In genomic region chr7:30557901-30558514, GRCm38 (mm10) we compare ENCODE assay signal across 8 mouse cellular contexts. TPM values are rescaled to one million over a fixed set of nuclear protein-coding genes. Genes with fewer than 3 reads are reported as not detected.
DNase-seq lines count a peak whose midpoint lies in the region; ATAC-seq lines count a peak whose summit lies in the region.

No protein-coding gene starts in this region.

- H3K27me3 ChIP-seq in kidney, embryonic 15.5 days = no peaks in the 10 kb centered on the region
- peaks cover 11% of the 10 kb centered on the region; the same call in 1 of the 2 replicates for H3K27me3 ChIP-seq in hindbrain, embryonic 13.5 days
- H3K27me3 ChIP-seq in midbrain, embryonic 15.5 days (replicated peaks) = no peaks in the 10 kb centered on the region

- no peak overlapping the region for H3K27ac ChIP-seq in kidney, embryonic 15.5 days
- no peak overlapping the region for H3K27ac ChIP-seq in hindbrain, embryonic 13.5 days
- H3K27ac ChIP-seq in midbrain, embryonic 15.5 days = no peak overlapping the region

- H3K4me3 ChIP-seq in kidney, embryonic 15.5 days (replicated peaks) = peak overlapping the region; percentile 71
- H3K4me3 ChIP-seq in hindbrain, embryonic 13.5 days = 0 out of 2 replicates have a peak overlapping the region, but pooled peaks have one; percentile 61
- H3K4me3 ChIP-seq in midbrain, embryonic 15.5 days = peak overlapping the region; percentile 60; the same call in 1 of the 2 replicates

- peaks cover 44% of the 10 kb centered on the region for H3K4me1 ChIP-seq in kidney, embryonic 15.5 days
- H3K4me1 ChIP-seq in hindbrain, embryonic 13.5 days (replicated peaks) = peaks cover 43% of the 10 kb centered on the region
- H3K4me1 ChIP-seq in midbrain, embryonic 15.5 days = peaks cover 36% of the 10 kb centered on the region

- H3K9me3 ChIP-seq in kidney, embryonic 15.5 days (replicated peaks) = no peaks in the 10 kb centered on the region
- no peaks in the 10 kb centered on the region for H3K9me3 ChIP-seq in hindbrain, embryonic 13.5 days
- H3K9me3 ChIP-seq in midbrain, embryonic 15.5 days = no peaks in the 10 kb centered on the region

- H3K36me3 ChIP-seq in kidney, embryonic 15.5 days = peaks cover 44% of the 10 kb centered on the region
- peaks cover 39% of the 10 kb centered on the region for H3K36me3 ChIP-seq in hindbrain, embryonic 13.5 days
- H3K36me3 ChIP-seq in midbrain, embryonic 15.5 days (replicated peaks) = peaks cover 28% of the 10 kb centered on the region; the same call in 1 of the 2 replicates

- H3K4me2 ChIP-seq in kidney, embryonic 15.5 days = peak overlapping the region; percentile 92
- peak overlapping the region; percentile 91 for H3K4me2 ChIP-seq in hindbrain, embryonic 13.5 days
- H3K4me2 ChIP-seq in midbrain, embryonic 15.5 days = peak overlapping the region; percentile 97; the same call in 1 of the 2 replicates

- peak overlapping the region; percentile 81; the same call in 1 of the 2 replicates for H3K9ac ChIP-seq in kidney, embryonic 15.5 days
- H3K9ac ChIP-seq in hindbrain, embryonic 13.5 days = peak overlapping the region; percentile 88
- H3K9ac ChIP-seq in midbrain, embryonic 15.5 days = peak overlapping the region; percentile 70; the same call in 1 of the 2 replicates

- no peak for ATAC-seq in kidney, embryonic 15.5 days (replicated peaks; ENCODE audit: low FRiP score)
- ATAC-seq in hindbrain, embryonic 13.5 days (ENCODE audit: low FRiP score) = no peak
- no peak for ATAC-seq in midbrain, embryonic 15.5 days (replicated peaks)
- no peak for ATAC-seq in activated CD4-positive, CD25-positive, alpha-beta regulatory T cell, adult 4 months

- 82% methylated on average over 13 of the region's 13 CpGs for WGBS in kidney, embryonic 15.5 days
- 87% methylated on average over 13 of the region's 13 CpGs for WGBS in hindbrain, embryonic 13.5 days
- WGBS in midbrain, embryonic 15.5 days = 87% methylated on average over 13 of the region's 13 CpGs

- no peak for DNase-seq in kidney, adult 9 months
- peak; percentile 39 for DNase-seq in brain, adult 2 months (ENCODE audit: low read depth, low spot score)
- DNase-seq in urinary bladder, postnatal 25 days (ENCODE audit: low spot score) = no peak
- DNase-seq in ovary, adult 18-20 months (ENCODE audit: low spot score) = no peak

RNA-seq across cellular contexts. Expression of gene Lin37, which starts 1.6 kb away (rescaled TPM):
- 37.6 and 40.5 TPM in 2 replicates for polyA plus RNA-seq in kidney, embryonic 15.5 days (2015; fragmentation: Nextera tagmentation; extraction: Ambion mirVana)
- polyA plus RNA-seq in hindbrain, embryonic 13.5 days (2015; fragmentation: Nextera tagmentation; extraction: Ambion mirVana) = 51.7 and 57.9 TPM in 2 replicates
- 53.6 and 63.8 TPM in 2 replicates for polyA plus RNA-seq in midbrain, embryonic 15.5 days (2015; fragmentation: Nextera tagmentation; extraction: Ambion mirVana)
- polyA plus RNA-seq in activated CD4-positive, CD25-positive, alpha-beta regulatory T cell, adult 4 months (2017; shearing (Covaris generic)) = 100 to 1,000 TPM in 1 of 2 experiments, 10 to 100 TPM in 1; 93.6 to 106 TPM

RNA-seq across cellular contexts. Expression of gene U2af1l4, which starts 5.1 kb away (rescaled TPM):
- polyA plus RNA-seq in kidney, embryonic 15.5 days (2015; fragmentation: Nextera tagmentation; extraction: Ambion mirVana) = 94.8 and 102 TPM in 2 replicates
- 98.9 and 105 TPM in 2 replicates for polyA plus RNA-seq in hindbrain, embryonic 13.5 days (2015; fragmentation: Nextera tagmentation; extraction: Ambion mirVana)
- polyA plus RNA-seq in midbrain, embryonic 15.5 days (2015; fragmentation: Nextera tagmentation; extraction: Ambion mirVana) = 87.2 and 90.7 TPM in 2 replicates
- 10 to 100 TPM; 55.1 to 58.9 TPM for polyA plus RNA-seq in activated CD4-positive, CD25-positive, alpha-beta regulatory T cell, adult 4 months (2017; shearing (Covaris generic))

RNA-seq across cellular contexts. Expression of gene Gm49396, which starts 5.1 kb away (rescaled TPM):
- polyA plus RNA-seq in kidney, embryonic 15.5 days (2015; fragmentation: Nextera tagmentation; extraction: Ambion mirVana) = 15.0 and 17.0 TPM in 2 replicates
- 15.4 and 19.8 TPM in 2 replicates for polyA plus RNA-seq in hindbrain, embryonic 13.5 days (2015; fragmentation: Nextera tagmentation; extraction: Ambion mirVana)
- 18.5 and 20.7 TPM in 2 replicates for polyA plus RNA-seq in midbrain, embryonic 15.5 days (2015; fragmentation: Nextera tagmentation; extraction: Ambion mirVana)
- polyA plus RNA-seq in activated CD4-positive, CD25-positive, alpha-beta regulatory T cell, adult 4 months (2017; shearing (Covaris generic)) = 10 to 100 TPM; 57.9 to 60.0 TPM

RNA-seq across cellular contexts. Expression of gene Psenen, which starts 5.4 kb away (rescaled TPM):
- 152 TPM in 2 replicates for polyA plus RNA-seq in kidney, embryonic 15.5 days (2015; fragmentation: Nextera tagmentation; extraction: Ambion mirVana)
- polyA plus RNA-seq in hindbrain, embryonic 13.5 days (2015; fragmentation: Nextera tagmentation; extraction: Ambion mirVana) = 134 and 139 TPM in 2 replicates
- polyA plus RNA-seq in midbrain, embryonic 15.5 days (2015; fragmentation: Nextera tagmentation; extraction: Ambion mirVana) = 121 and 123 TPM in 2 replicates
- 100 to 1,000 TPM; 279 to 335 TPM for polyA plus RNA-seq in activated CD4-positive, CD25-positive, alpha-beta regulatory T cell, adult 4 months (2017; shearing (Covaris generic))

RNA-seq across cellular contexts. Expression of gene Proser3, which starts 5.9 kb away (rescaled TPM):
- polyA plus RNA-seq in kidney, embryonic 15.5 days (2015; fragmentation: Nextera tagmentation; extraction: Ambion mirVana) = 14.1 and 18.6 TPM in 2 replicates
- 8.1 and 8.4 TPM in 2 replicates for polyA plus RNA-seq in hindbrain, embryonic 13.5 days (2015; fragmentation: Nextera tagmentation; extraction: Ambion mirVana)
- polyA plus RNA-seq in midbrain, embryonic 15.5 days (2015; fragmentation: Nextera tagmentation; extraction: Ambion mirVana) = 7.7 and 9.4 TPM in 2 replicates
- 1 to 10 TPM; 2.5 to 4.8 TPM for polyA plus RNA-seq in activated CD4-positive, CD25-positive, alpha-beta regulatory T cell, adult 4 months (2017; shearing (Covaris generic))
